Mouse (Mus musculus) myocyte (in vitro differentiated cells): ENCODE data around the gene Jaml.

Experiments used
- E2F4 ChIP-seq: IDR thresholded peaks from one replicate; pipeline ENCODE4 v1.6.1; 2011; ENCODE audit warnings: mild to moderate bottlenecking, control low read depth, moderate library complexity; ENCODE audit not compliant: insufficient read depth
- MYOG ChIP-seq, 3 experiments: IDR thresholded peaks; one replicate each; pipeline ENCODE4 v1.6.1; 2011; ENCODE audit warnings: control low read depth in 2 of 3, low read depth in 2 of 3, mild to moderate bottlenecking in 2 of 3; ENCODE audit not compliant: insufficient read length in 2 of 3, control insufficient read depth in 1 of 3, insufficient read depth in 1 of 3
- POLR2A ChIP-seq: IDR thresholded peaks from one replicate; pipeline ENCODE4 v1.6.1; 2011; ENCODE audit warnings: low read depth, mild to moderate bottlenecking, control low read depth, moderate library complexity; ENCODE audit not compliant: insufficient read length
- TCF12 ChIP-seq: IDR thresholded peaks from one replicate; pipeline ENCODE4 v1.6.1; 2011; ENCODE audit warnings: mild to moderate bottlenecking, control low read depth; ENCODE audit not compliant: poor library complexity, insufficient read depth, severe bottlenecking
- USF1 ChIP-seq: IDR thresholded peaks from one replicate; pipeline ENCODE4 v1.6.1; 2011; ENCODE audit warnings: low read depth, mild to moderate bottlenecking, control low read depth, moderate library complexity

- TF ChIP-seq USF1 (no peak), MYOG (IDR thresholded peaks at IDR 0.05; ENCODE audit: control insufficient read depth in 1 of 3, insufficient read depth in 1 of 3, insufficient read length in 2 of 3, low read depth in 2 of 3) (no peak), POLR2A (no peak), E2F4 (no peak), TCF12 (no peak)
Measured at GRCm38 (mm10) chr9:45090811-45091210, 11.8 kb downstream of the Jaml start.
